Mouse (Mus musculus) kidney, embryonic 15.5 days (tissue): Measurements from ENCODE around the gene Tfg. TPM values are rescaled to one million over a fixed set of nuclear protein-coding genes. Genes with fewer than 3 reads are reported as not detected.

Experiments used
- ATAC-seq: fragments of 200-750 bp; cut with Nextera tagmentation; replicated peaks from 2 replicates; pipeline ENCODE4 v1.8.0; 2017; ENCODE audit warnings: moderate TSS enrichment; ENCODE audit not compliant: low FRiP score
- H3K27ac ChIP-seq: fragments of 300-500 bp; sonication (generic); 2 replicates; pipeline ENCODE4 v1.5.1; 2015; ENCODE audit warnings: mild to moderate bottlenecking, inconsistent platforms
- H3K27me3 ChIP-seq: fragments of 300-500 bp; sonication (generic); 2 replicates; pipeline ENCODE4 v1.6.1; 2015; ENCODE audit warnings: inconsistent platforms
- H3K36me3 ChIP-seq: fragments of 300-500 bp; sonication (generic); 2 replicates; pipeline ENCODE4 v1.6.1; 2015; ENCODE audit warnings: inconsistent platforms
- H3K4me1 ChIP-seq: fragments of 300-500 bp; sonication (generic); 2 replicates; pipeline ENCODE4 v1.6.1; 2015; ENCODE audit warnings: inconsistent platforms
- H3K4me2 ChIP-seq: fragments of 300-500 bp; sonication (generic); 2 replicates; pipeline ENCODE4 v1.6.1; 2015; ENCODE audit warnings: moderate library complexity, mild to moderate bottlenecking, inconsistent platforms
- H3K4me3 ChIP-seq: fragments of 300-500 bp; sonication (generic); replicated peaks from 2 replicates; pipeline ENCODE4 v1.5.1; 2015; ENCODE audit warnings: mild to moderate bottlenecking, inconsistent platforms
- H3K9ac ChIP-seq: fragments of 300-500 bp; sonication (generic); 2 replicates; pipeline ENCODE4 v1.6.1; 2015; ENCODE audit warnings: mild to moderate bottlenecking, inconsistent platforms
- H3K9me3 ChIP-seq: fragments of 300-500 bp; sonication (generic); replicated peaks from 2 replicates; pipeline ENCODE4 v1.6.1; 2016; ENCODE audit warnings: inconsistent platforms
- WGBS: fragments of 180-500 bp; shearing (Covaris S2); methylation state at CpG from one replicate; pipeline ENCODE4 v1.1.7; 2015; ENCODE audit warnings: mixed read lengths; 5-methylcytosine and 5-hydroxymethylcytosine counted together
- polyA plus RNA-seq: library from polyadenylated mRNA; unstranded; fragments of >200 nt; fragmentation: Nextera tagmentation; extraction: Ambion mirVana; gene quantifications from 2 replicates; pipeline ENCODE4 v1.2.1, GENCODE M21; 2015

Tfg gene
- polyA plus RNA-seq, 1 experiment from 2014 or later = 148 TPM

DNA sequence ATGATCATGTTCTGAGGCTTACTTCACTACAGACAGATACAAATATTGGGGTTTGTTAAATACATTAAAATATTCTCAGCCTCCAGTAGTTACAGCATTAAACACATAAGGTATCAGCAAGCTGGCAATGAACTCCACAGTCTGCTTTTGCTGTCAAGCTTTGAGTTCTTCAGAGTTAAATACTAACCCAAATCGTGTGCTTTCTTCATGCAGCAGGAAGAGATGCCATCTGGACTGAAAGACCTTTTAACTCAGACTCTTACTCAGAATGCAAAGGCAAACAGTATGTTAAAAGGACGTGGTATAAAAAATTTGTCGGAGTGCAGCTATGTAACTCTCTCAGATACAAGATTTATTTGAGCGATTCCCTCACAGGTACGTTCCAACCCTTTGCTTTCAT, 30.5 kb downstream of the Tfg start:
- WGBS = 93% methylated on average over 5 of the region's 5 CpGs
- Histone ChIP-seq H3K27me3 (no peaks in the 10 kb centered on the region), H3K36me3 (peaks cover 59% of the 10 kb centered on the region)

DNA sequence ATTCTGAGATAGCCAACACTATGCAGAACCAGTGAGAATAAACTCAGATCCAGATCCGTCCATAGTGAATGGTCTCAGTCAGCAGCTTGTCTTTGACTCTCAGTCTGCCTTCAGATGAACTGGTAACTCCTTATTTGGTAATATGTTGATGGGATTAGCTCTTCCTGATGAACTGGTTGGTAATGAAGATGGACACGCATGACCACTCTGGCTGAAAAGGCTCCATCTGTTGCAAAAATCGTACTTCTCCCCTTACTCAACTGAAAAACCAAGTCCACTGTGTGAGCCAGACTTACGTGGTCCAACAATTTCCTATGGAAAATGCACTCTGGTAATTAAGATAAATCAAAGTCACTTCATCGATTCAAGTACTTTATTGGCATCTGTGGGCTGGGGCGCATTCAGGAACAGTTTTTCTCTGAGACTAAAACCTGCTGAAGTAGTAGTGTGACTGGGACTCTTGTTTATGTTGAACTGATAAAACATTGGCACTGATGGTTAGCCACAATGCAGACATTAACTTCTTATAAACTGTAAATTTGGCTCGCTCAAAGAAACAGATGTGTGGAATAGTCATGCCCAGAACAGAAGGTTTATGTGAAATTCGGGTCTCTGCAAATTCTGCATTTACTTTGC, 36.1 kb downstream of the Tfg start:
- WGBS = 81% methylated on average over 8 of the region's 8 CpGs
- Histone ChIP-seq H3K27me3 (no peaks in the 10 kb centered on the region), H3K36me3 (peaks cover 20% of the 10 kb centered on the region), H3K9me3 (no peaks in the 10 kb centered on the region), H3K4me2 (no peak overlapping the region), H3K27ac (no peak overlapping the region), H3K4me1 (no peaks in the 10 kb centered on the region), H3K4me3 (no peak overlapping the region), H3K9ac (no peak overlapping the region)
- 0 out of 2 replicates have a peak, but pooled peaks have one; percentile 9 for ATAC-seq

More for the DNA sequence above, 30.5 kb downstream of the Tfg start:
- Histone ChIP-seq H3K9ac (no peak overlapping the region), H3K9me3 (no peaks in the 10 kb centered on the region), H3K4me1 (no peaks in the 10 kb centered on the region), H3K4me3 (no peak overlapping the region), H3K27ac (no peak overlapping the region), H3K4me2 (no peak overlapping the region)
- ATAC-seq = no peak

DNA sequence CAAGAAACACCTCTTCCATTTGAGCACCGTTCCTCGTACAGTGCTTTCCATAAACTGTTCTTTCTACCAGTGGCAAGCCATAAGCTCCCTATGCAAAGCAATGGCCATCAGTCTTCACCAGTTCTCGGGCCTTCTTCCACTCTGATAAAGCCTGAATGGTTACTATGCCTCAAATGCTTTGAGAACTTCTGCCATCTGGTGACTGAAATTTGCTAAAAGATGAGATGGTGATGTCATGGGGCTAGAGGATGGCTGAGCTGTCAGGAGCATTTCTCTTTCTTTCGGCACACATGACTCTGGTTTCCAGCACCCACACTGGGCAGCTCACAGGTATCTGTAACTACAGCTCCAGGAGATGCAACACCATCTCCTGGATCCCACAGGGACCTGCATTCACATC, 40.1 kb downstream of the Tfg start:
- Histone ChIP-seq H3K27me3 (no peaks in the 10 kb centered on the region), H3K4me2 (no peak overlapping the region), H3K36me3 (no peaks in the 10 kb centered on the region), H3K4me1 (no peaks in the 10 kb centered on the region), H3K4me3 (no peak overlapping the region), H3K9me3 (no peaks in the 10 kb centered on the region), H3K27ac (no peak overlapping the region), H3K9ac (no peak overlapping the region)
- no peak; the same call in 1 of the 2 replicates for ATAC-seq
- WGBS = 83% methylated on average over 4 of the region's 4 CpGs

DNA sequence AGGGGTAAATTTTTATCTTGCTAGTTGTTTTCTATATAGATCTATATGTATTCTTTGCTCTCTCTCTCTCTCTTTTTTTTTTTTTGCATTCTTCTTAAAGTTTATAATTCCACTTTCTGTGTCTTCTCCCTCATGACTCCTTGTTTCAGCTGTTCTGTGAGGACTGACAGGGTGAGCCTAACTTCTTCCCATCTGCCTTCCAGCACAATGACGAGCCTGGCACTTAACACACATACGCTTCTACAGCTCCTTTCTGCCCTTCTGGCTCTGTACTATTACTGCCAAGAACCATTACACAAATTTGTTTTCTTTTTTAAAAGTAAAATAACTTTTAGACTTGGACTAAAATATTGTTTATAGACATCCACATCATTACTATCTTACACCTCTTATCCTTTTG, 43.8 kb downstream of the Tfg start:
- Histone ChIP-seq H3K4me2 (no peak overlapping the region), H3K9ac (no peak overlapping the region), H3K4me3 (no peak overlapping the region), H3K27ac (no peak overlapping the region), H3K9me3 (no peaks in the 10 kb centered on the region), H3K36me3 (no peaks in the 10 kb centered on the region), H3K4me1 (no peaks in the 10 kb centered on the region), H3K27me3 (no peaks in the 10 kb centered on the region)
- WGBS = 91% methylated on average over 2 of the region's 2 CpGs
- ATAC-seq = no peak

DNA sequence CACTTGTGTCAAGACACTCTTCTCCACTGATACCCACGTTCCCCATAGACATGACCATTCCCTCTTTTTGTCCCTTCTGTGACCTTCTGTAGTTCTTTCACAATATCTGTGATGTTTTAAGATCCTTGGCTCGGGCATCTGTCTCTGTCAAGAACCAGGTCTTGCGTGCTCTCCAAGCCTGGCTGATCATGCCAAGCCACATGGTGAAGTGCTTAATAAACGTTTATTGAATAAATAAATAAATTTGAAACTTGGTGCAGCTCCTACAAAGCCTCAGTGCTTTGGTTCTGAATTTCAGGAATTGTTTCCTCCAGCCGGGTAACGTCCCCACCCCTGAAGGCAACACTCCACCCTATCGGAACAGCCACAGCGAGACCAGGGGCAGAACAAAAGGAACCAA, 46.3 kb downstream of the Tfg start:
- H3K4me1 ChIP-seq = no peaks in the 10 kb centered on the region
- WGBS = 72% methylated on average over 8 of the region's 8 CpGs
- H3K27me3 ChIP-seq = no peaks in the 10 kb centered on the region
- no peaks in the 10 kb centered on the region for H3K36me3 ChIP-seq
- no peak overlapping the region for H3K4me2 ChIP-seq
- no peak overlapping the region for H3K9ac ChIP-seq
- no peak overlapping the region for H3K4me3 ChIP-seq
- no peak overlapping the region for H3K27ac ChIP-seq
- H3K9me3 ChIP-seq = no peaks in the 10 kb centered on the region
- ATAC-seq = no peak

DNA sequence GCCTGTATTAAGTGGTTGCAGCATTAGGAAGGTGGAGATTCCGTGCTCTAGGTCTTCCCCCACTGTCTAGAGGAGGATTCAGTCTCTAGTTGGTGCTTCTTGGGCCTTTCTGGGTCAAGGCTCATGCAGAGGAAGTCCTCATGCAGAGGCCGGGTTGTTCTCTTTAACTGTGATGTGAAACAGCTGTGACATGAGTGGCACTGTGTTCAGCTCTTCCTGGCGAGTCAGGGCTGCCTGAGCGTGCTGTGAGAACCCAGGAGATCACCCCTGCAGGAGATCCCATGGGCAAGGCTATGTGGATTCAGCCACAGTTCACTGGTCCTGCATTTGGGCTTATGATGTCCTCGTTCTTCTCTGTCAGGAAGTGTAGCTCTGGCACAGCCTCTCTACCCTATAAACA, 47.7 kb downstream of the Tfg start:
- H3K4me1 ChIP-seq = no peaks in the 10 kb centered on the region
- no peak overlapping the region for H3K4me3 ChIP-seq
- peak; percentile 56 for ATAC-seq
- no peaks in the 10 kb centered on the region for H3K27me3 ChIP-seq
- no peak overlapping the region for H3K9ac ChIP-seq
- no peaks in the 10 kb centered on the region for H3K9me3 ChIP-seq
- H3K36me3 ChIP-seq = no peaks in the 10 kb centered on the region
- 38% methylated on average over 5 of the region's 5 CpGs for WGBS
- H3K27ac ChIP-seq = no peak overlapping the region
- H3K4me2 ChIP-seq = no peak overlapping the region

DNA sequence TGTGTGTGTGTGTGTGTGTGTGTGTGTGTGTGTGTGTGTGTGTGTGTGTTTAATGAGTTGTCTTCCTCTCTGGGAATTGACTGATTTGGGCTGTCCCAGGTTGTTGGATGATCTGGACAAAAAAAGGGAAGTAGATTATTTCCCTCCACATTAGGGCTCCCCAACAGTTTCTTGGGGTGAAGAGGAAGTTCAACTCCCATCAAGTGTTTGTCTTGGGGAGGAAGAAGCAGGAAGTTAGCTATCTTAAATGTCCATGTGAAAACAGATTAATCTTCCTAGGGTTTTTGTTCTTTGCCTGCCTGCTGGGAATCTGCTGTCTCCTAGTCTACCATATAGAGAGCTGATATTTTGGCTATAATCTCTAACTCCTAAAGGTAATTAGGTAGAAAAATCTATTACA, 58.4 kb downstream of the Tfg start:
- H3K4me2 ChIP-seq = no peak overlapping the region
- no peak overlapping the region for H3K9ac ChIP-seq
- no peaks in the 10 kb centered on the region for H3K9me3 ChIP-seq
- H3K27ac ChIP-seq = no peak overlapping the region
- H3K27me3 ChIP-seq = no peaks in the 10 kb centered on the region
- 0 out of 2 replicates have a peak, but pooled peaks cover 4% of the 10 kb centered on the region for H3K4me1 ChIP-seq
- no peak for ATAC-seq
- H3K4me3 ChIP-seq = no peak overlapping the region
- no peaks in the 10 kb centered on the region for H3K36me3 ChIP-seq

DNA sequence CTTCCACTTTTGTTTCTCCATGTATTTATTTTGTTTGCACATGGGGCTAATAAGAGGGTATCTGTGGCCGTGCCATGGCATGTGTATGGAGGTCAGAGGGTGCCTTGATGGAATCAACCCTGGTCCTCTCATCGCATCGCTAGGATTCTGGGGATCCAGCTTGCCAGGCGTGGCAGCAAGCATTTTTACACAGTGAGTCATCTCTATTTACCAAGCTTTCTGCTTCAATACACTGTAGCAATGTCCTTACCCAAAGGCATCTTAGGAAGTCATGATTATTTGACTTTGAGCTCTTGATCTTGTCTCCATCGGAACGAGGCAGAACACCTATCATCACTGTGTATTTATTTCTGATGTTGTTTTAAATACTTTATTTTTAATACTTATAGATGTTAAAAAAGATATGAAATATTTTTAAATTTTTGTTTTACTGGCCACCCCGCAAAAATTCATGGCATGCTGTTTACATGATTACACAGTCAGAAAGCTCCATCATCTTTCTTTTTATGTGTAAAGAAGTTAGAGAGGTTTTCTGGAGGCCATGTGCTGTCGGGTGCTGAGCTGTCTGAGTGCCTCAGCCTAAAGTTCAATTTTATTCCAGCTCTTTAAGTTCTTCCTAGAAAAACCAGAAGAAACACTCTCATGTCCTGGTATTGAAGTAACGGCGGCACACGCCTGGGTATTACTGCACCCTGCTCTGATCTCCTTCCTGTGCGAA, 61.9 kb downstream of the Tfg start:
- H3K4me2 ChIP-seq = no peak overlapping the region
- 0 out of 2 replicates have a peak, but pooled peaks cover 4% of the 10 kb centered on the region for H3K4me1 ChIP-seq
- H3K36me3 ChIP-seq = no peaks in the 10 kb centered on the region
- H3K4me3 ChIP-seq = no peak overlapping the region
- H3K9ac ChIP-seq = no peak overlapping the region
- H3K27me3 ChIP-seq = no peaks in the 10 kb centered on the region
- WGBS = 74% methylated on average over 12 of the region's 12 CpGs
- no peaks in the 10 kb centered on the region for H3K9me3 ChIP-seq
- no peak overlapping the region for H3K27ac ChIP-seq
- peak; percentile 70; the same call in 1 of the 2 replicates for ATAC-seq

DNA sequence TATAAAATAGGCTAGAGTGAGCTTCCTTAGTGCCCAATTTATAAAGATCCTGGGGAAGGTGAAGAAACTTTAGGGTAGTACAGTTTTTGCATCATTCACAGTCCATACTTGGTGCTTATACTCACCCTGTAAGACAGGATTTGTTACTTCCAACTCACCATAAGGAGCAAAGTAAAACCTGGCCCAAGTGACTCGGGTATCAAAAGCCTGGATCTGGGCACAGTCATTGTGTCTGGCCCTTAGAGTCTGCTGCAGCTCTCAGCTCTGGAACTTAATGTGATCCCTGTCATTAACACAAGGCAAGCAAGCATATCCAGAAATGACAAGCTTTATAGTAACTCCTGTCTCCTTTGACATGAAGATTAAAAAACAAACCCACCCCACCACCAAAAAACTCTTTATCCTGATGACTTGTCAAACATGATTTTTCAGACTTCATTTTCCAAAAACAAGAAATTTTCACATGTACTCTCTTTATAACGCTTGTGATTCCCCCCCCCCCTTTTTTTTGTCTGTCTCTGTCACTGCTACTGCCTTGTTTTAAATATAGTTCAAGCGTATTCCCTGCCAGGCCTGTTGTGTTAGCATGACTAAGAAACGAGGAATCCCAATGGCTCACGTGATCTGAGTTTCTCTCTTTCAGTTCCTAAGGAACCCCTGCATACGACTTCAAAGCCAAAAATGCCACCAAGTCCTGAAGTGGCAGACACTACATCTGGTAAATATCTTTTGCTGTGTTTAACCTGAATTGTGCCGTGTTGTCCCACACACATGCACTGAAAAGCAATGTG, 70.7 kb downstream of the Tfg start:
- ATAC-seq = no peak
- WGBS = 70% methylated on average over 7 of the region's 7 CpGs
- H3K9ac ChIP-seq = no peak overlapping the region

DNA sequence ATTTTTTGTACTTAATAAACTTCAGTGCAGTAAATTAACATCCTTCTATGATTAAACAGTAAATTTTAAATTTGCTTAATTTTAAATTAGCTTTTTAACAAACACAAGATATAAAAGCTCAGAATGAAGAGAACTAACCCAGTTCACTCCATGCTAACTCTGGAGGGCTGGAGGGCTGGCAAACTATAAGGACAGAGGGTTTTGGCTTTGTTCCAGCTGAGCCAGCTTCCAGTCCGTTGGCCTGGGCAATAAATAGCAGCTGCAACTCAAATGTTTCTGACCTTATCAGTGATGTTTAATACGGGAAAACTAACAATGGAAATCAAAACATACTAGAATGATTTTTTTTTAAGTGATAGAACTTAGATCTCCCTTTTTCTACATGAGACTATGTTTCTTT, 72.0 kb downstream of the Tfg start:
- no peak overlapping the region for H3K27ac ChIP-seq
- no peaks in the 10 kb centered on the region for H3K36me3 ChIP-seq
- H3K4me2 ChIP-seq = no peak overlapping the region
- H3K4me3 ChIP-seq = no peak overlapping the region
- no peaks in the 10 kb centered on the region for H3K4me1 ChIP-seq
- no peak for ATAC-seq
- no peaks in the 10 kb centered on the region for H3K27me3 ChIP-seq
- H3K9me3 ChIP-seq = no peaks in the 10 kb centered on the region
- no peak overlapping the region for H3K9ac ChIP-seq
- WGBS = 20% methylated on average over 2 of the region's 2 CpGs

More for the DNA sequence above, 70.7 kb downstream of the Tfg start:
- no peaks in the 10 kb centered on the region for H3K4me1 ChIP-seq
- no peaks in the 10 kb centered on the region for H3K9me3 ChIP-seq
- no peak overlapping the region for H3K27ac ChIP-seq
- H3K4me2 ChIP-seq = no peak overlapping the region
- H3K36me3 ChIP-seq = no peaks in the 10 kb centered on the region
- H3K4me3 ChIP-seq = no peak overlapping the region
- H3K27me3 ChIP-seq = no peaks in the 10 kb centered on the region
